Mouse (Mus musculus) bone marrow macrophage, adult 2 months (primary cell): Measurements from ENCODE around the gene Tesmin.

Experiments used
- CTCF ChIP-seq: IDR thresholded peaks from 2 replicates; pipeline ENCODE4 v1.5.1; 2012; ENCODE audit warnings: low read depth, mild to moderate bottlenecking, low read length, moderate library complexity
- POLR2A ChIP-seq: IDR thresholded peaks from 2 replicates; pipeline ENCODE4 v1.6.1; 2012; ENCODE audit warnings: mild to moderate bottlenecking, low read depth, low read length, borderline replicate concordance

- TF ChIP-seq CTCF (no peak), POLR2A (no peak)
Measured at GRCm38 (mm10) chr19:3394216-3394615, 5.6 kb downstream of the Tesmin start.
